ENCODE assay signal across 7 mouse cellular contexts in genomic region chr4:128734721-128735671, GRCm38 (mm10). TPM values are rescaled to one million over a fixed set of nuclear protein-coding genes. Genes with fewer than 3 reads are reported as not detected.
DNase-seq lines count a peak whose midpoint lies in the region; ATAC-seq and TF ChIP-seq lines count a peak whose summit lies in the region.

No protein-coding gene starts in this region.

- peak; percentile 93 for DNase-seq in A20 (ENCODE audit: low read depth, low spot score)
- peak; percentile 91 for DNase-seq in CH12.LX (ENCODE audit: extremely low read depth)
- DNase-seq in kidney, adult 9 months, result peak; percentile 73
- DNase-seq in midbrain, embryonic 14.5 days, result no peak
- peak; percentile 56 to 71 for DNase-seq in thymus, postnatal 36 days
- DNase-seq in right cerebral cortex, adult 2 months (ENCODE audit: low spot score in 2 of 2), result no peak

- no peak for TF ChIP-seq RAD21 in CH12.LX (IDR thresholded peaks at IDR 0.05; ENCODE audit: low read depth, low read length)

- peak; percentile 12 for ATAC-seq in granulocyte monocyte progenitor cell, adult 5-6 weeks (replicated peaks; ENCODE audit: poor library complexity, severe bottlenecking)
- ATAC-seq in midbrain, embryonic 14.5 days (ENCODE audit: low FRiP score, low TSS enrichment), result no peak

- H3K4me2 ChIP-seq in CH12.LX (ENCODE audit: insufficient read depth, low read depth, poor library complexity, severe bottlenecking), result peak overlapping the region; percentile 57
- H3K4me2 ChIP-seq in midbrain, embryonic 14.5 days (ENCODE audit: low read length), result peak overlapping the region; percentile 43

- dilution Hi-C loops in CH12.LX (cut with MboI; ENCODE audit: extremely low pct_ligation_motif_present, extremely low pct_unique_long_range_greater_than_20kb, low sequenced_read_pairs), result no loop called here

- peak; percentile 87 for TF ChIP-seq EP300 in CH12.LX (IDR thresholded peaks at IDR 0.05; ENCODE audit: low read length)

- no peaks in the 10 kb centered on the region for H3K27me3 ChIP-seq in CH12.LX (replicated peaks)
- no peaks in the 10 kb centered on the region for H3K27me3 ChIP-seq in midbrain, embryonic 14.5 days (ENCODE audit: control insufficient read depth, insufficient read depth, low read length)

- peak overlapping the region; percentile 91 for H3K27ac ChIP-seq in CH12.LX (ENCODE audit: insufficient read depth, low read depth)
- H3K27ac ChIP-seq in midbrain, embryonic 14.5 days (replicated peaks; ENCODE audit: low read depth, low read length), result peak overlapping the region; percentile 89

- H3K79me2 ChIP-seq in CH12.LX (replicated peaks; ENCODE audit: control insufficient read depth, extremely low read depth, insufficient read depth, poor library complexity, severe bottlenecking), result peaks cover 48% of the 10 kb centered on the region

- TF ChIP-seq POLR2A in CH12.LX (IDR thresholded peaks at IDR 0.05; ENCODE audit: low read depth, low read length), result peak; percentile 39; the same call in 1 of the 2 replicates

- WGBS in midbrain, embryonic 14.5 days, result 53% methylated on average over 18 of the region's 18 CpGs

- no peak overlapping the region for H3K9ac ChIP-seq in CH12.LX (ENCODE audit: insufficient read depth, low read depth)
- no peak overlapping the region for H3K9ac ChIP-seq in midbrain, embryonic 14.5 days (replicated peaks; ENCODE audit: low read length)

- peaks cover 38 to 79% of the 10 kb centered on the region in 2 experiments for H3K4me1 ChIP-seq in CH12.LX (ENCODE audit: control insufficient read depth in 1 of 2, insufficient read depth in 2 of 2)
- H3K4me1 ChIP-seq in midbrain, embryonic 14.5 days (ENCODE audit: control insufficient read depth, insufficient read depth, low read length), result peaks cover 80% of the 10 kb centered on the region

- H3K36me3 ChIP-seq in CH12.LX (replicated peaks in 1 of 2; ENCODE audit: control insufficient read depth in 1 of 2, insufficient read depth in 1 of 2, low read length in 1 of 2), result peaks cover 0 to 20% of the 10 kb centered on the region in 2 experiments
- H3K36me3 ChIP-seq in midbrain, embryonic 14.5 days (ENCODE audit: control insufficient read depth, insufficient read depth, low read length), result peaks cover 17% of the 10 kb centered on the region

- in situ Hi-C loops in CH12.LX (cut with MboI; ENCODE audit: low pct_ligation_motif_present, low pct_unique_long_range_greater_than_20kb, low sequenced_read_pairs), result no loop called here

- H3K4me3 ChIP-seq in CH12.LX (replicated peaks in 1 of 3; ENCODE audit: low read depth in 2 of 3, low read length in 2 of 3, poor library complexity in 1 of 3), result peak overlapping the region in 2 of 3 experiments; percentile 3 to 17
- H3K4me3 ChIP-seq in midbrain, embryonic 14.5 days (replicated peaks; ENCODE audit: low read depth, low read length), result no peak overlapping the region

- no peak for TF ChIP-seq CTCF in CH12.LX (conservative IDR thresholded peaks at IDR 0.05 in 1 of 2, IDR thresholded peaks at IDR 0.05 in 1 of 2; ENCODE audit: low read depth in 2 of 2, low read length in 2 of 2)

- H3K9me3 ChIP-seq in CH12.LX (replicated peaks; ENCODE audit: low read length), result no peaks in the 10 kb centered on the region
- no peaks in the 10 kb centered on the region for H3K9me3 ChIP-seq in midbrain, embryonic 14.5 days (ENCODE audit: control insufficient read depth, low read length)

TF ChIP-seq in CH12.LX, 34 proteins besides CTCF, POLR2A, EP300 and RAD21:
- TF ChIP-seq MAZ (IDR thresholded peaks at IDR 0.05; ENCODE audit: low read depth, low read length) (peak; percentile 77; the same call in 1 of the 2 replicates), BHLHE40 (IDR thresholded peaks at IDR 0.05; ENCODE audit: low read depth, low read length) (peak; percentile 94), ELF1 (IDR thresholded peaks at IDR 0.05; ENCODE audit: low read depth, low read length) (no peak), HCFC1 (IDR thresholded peaks at IDR 0.05; ENCODE audit: low read depth, low read length) (no peak), JUND (conservative IDR thresholded peaks at IDR 0.05; ENCODE audit: low read depth, low read length) (peak; percentile 93), IRF4 (IDR thresholded peaks at IDR 0.05; ENCODE audit: low read depth, low read length) (peak; percentile 74), KAT2A (IDR thresholded peaks at IDR 0.05; ENCODE audit: insufficient replicate concordance, low read length) (no peak), USF2 (conservative IDR thresholded peaks at IDR 0.05; ENCODE audit: low read depth, low read length) (peak; percentile 94), RCOR1 (conservative IDR thresholded peaks at IDR 0.05; ENCODE audit: low read depth, low read length) (peak; percentile 19; the same call in 1 of the 2 replicates), MAFK (IDR thresholded peaks at IDR 0.05; ENCODE audit: insufficient replicate concordance, low read length) (no peak), ZC3H11A (IDR thresholded peaks at IDR 0.05; ENCODE audit: low read depth, low read length) (no peak), POLR2AphosphoS2 (IDR thresholded peaks at IDR 0.05; ENCODE audit: low read depth, low read length) (no peak; the same call in 1 of the 2 replicates), MYC (IDR thresholded peaks at IDR 0.05; ENCODE audit: low read depth, low read length) (peak; percentile 44), TBP (conservative IDR thresholded peaks at IDR 0.05; ENCODE audit: low read depth, low read length) (no peak), ETS1 (conservative IDR thresholded peaks at IDR 0.05; ENCODE audit: low read depth, low read length) (peak; percentile 76), MXI1 (IDR thresholded peaks at IDR 0.05; ENCODE audit: low read depth, low read length) (peak; percentile 93), E2F4 (IDR thresholded peaks at IDR 0.05; ENCODE audit: insufficient replicate concordance, low read depth, low read length) (no peak), MAX (IDR thresholded peaks at IDR 0.05; ENCODE audit: low read length) (peak; percentile 90), JUN (IDR thresholded peaks at IDR 0.05; ENCODE audit: insufficient read depth, low read depth, low read length) (peak; percentile 87), SIN3A (IDR thresholded peaks at IDR 0.05; ENCODE audit: low read length) (peak; percentile 87), NRF1 (IDR thresholded peaks at IDR 0.05; ENCODE audit: low read depth, low read length) (peak; percentile 36; the same call in 1 of the 2 replicates), CHD2 (IDR thresholded peaks at IDR 0.05; ENCODE audit: low read length) (0 out of 2 replicates have a peak, but pooled peaks have one; percentile 9), USF1 (IDR thresholded peaks at IDR 0.05; ENCODE audit: low read depth, low read length) (peak; percentile 94), TCF12 (IDR thresholded peaks at IDR 0.05; ENCODE audit: low read depth, low read length) (peak; percentile 84), MEF2A (IDR thresholded peaks at IDR 0.05; ENCODE audit: borderline replicate concordance, low read depth, low read length) (peak; percentile 85; the same call in 1 of the 2 replicates), SMC3 (IDR thresholded peaks at IDR 0.05; ENCODE audit: low read depth, low read length) (no peak)

RNA-seq across cellular contexts. Expression of gene A3galt2, which starts 20.2 kb away (rescaled TPM):
- 0.04 TPM in 2 replicates for total RNA-seq in CH12.LX (2012; rRNA removed)
- total RNA-seq in CH12.LX (2014; rRNA removed), result not detected in 2 replicates
- 0.07 and 0.11 TPM in 2 replicates for polyA plus RNA-seq in CH12.LX (2012; ENCODE audit: insufficient read length, low read depth)
- total RNA-seq in granulocyte monocyte progenitor cell, adult 5-6 weeks (2014; fragmentation: Nextera tagmentation), result not detected in 2 replicates
- total RNA-seq in granulocyte monocyte progenitor cell, adult 5-6 weeks (2017), result 0.04 TPM in 1 of 2 replicates, not detected in the other
- polyA plus RNA-seq in midbrain, embryonic 14.5 days (2014; fragmentation: Nextera tagmentation; extraction: Ambion mirVana), result 0.47 and 0.74 TPM in 2 replicates

Comparison
In these comparisons a context has a peak if more than half of its experiments do, and no peak if none do; other contexts are left out.
1. DNase-seq: peak in A20 (single experiment), CH12.LX (single experiment), kidney, adult 9 months (single experiment) and thymus, postnatal 36 days (2 of 2); none in midbrain, embryonic 14.5 days (single experiment) and right cerebral cortex, adult 2 months (0 of 2).